Mouse (Mus musculus) ES-Bruce4 (cell line): ENCODE data around the gene Atp11a. TPM values are rescaled to one million over a fixed set of nuclear protein-coding genes. Genes with fewer than 3 reads are reported as not detected.

ENCODE experiments used
- H3K27ac ChIP-seq: 2 replicates; pipeline ENCODE4 v1.5.1; 2012; ENCODE audit warnings: low read length, inconsistent platforms; ENCODE audit not compliant: insufficient read depth
- H3K27me3 ChIP-seq: 2 replicates; pipeline ENCODE4 v1.6.1; 2012; ENCODE audit warnings: mild to moderate bottlenecking, low read length, inconsistent platforms; ENCODE audit not compliant: control insufficient read depth, poor library complexity, insufficient read depth, severe bottlenecking
- H3K36me3 ChIP-seq: 2 replicates; pipeline ENCODE4 v1.6.1; 2012; ENCODE audit warnings: inconsistent platforms, mild to moderate bottlenecking, low read length, moderate library complexity; ENCODE audit not compliant: control insufficient read depth, poor library complexity, insufficient read depth, severe bottlenecking
- H3K4me1 ChIP-seq: one replicate; pipeline ENCODE4 v1.8.1; 2011; ENCODE audit warnings: low read length; ENCODE audit not compliant: control insufficient read depth, insufficient read depth
- H3K4me3 ChIP-seq: 2 replicates; pipeline ENCODE4 v1.5.1; 2011; ENCODE audit warnings: low read depth, mild to moderate bottlenecking, low read length
- H3K9ac ChIP-seq: 2 replicates; pipeline ENCODE4 v1.6.1; 2012; ENCODE audit warnings: low read depth, mild to moderate bottlenecking, inconsistent platforms; ENCODE audit not compliant: poor library complexity, severe bottlenecking
- H3K9me3 ChIP-seq: replicated peaks from 2 replicates; pipeline ENCODE4 v1.6.1; 2012; ENCODE audit warnings: mild to moderate bottlenecking, low read length, inconsistent platforms; ENCODE audit not compliant: control insufficient read depth, poor library complexity, insufficient read depth, severe bottlenecking
- CTCF ChIP-seq: IDR thresholded peaks from one replicate; pipeline ENCODE4 v1.8.1; 2011; ENCODE audit warnings: low read depth, low read length
- EP300 ChIP-seq: IDR thresholded peaks from 2 replicates; pipeline ENCODE4 v1.6.1; 2011; ENCODE audit warnings: low read depth, low read length; ENCODE audit not compliant: insufficient read depth
- POLR2A ChIP-seq: IDR thresholded peaks from one replicate; pipeline ENCODE4 v1.8.1; 2011; ENCODE audit warnings: low read length; ENCODE audit not compliant: insufficient read depth
- polyA plus RNA-seq: library from polyadenylated mRNA; stranded (reverse); fragments of >200 nt; gene quantifications from 2 replicates; pipeline ENCODE4 v1.2.4, GENCODE M21; 2011; ENCODE audit warnings: low read depth; ENCODE audit not compliant: missing spikeins, insufficient read depth, insufficient read length

Gene Atp11a
- polyA plus RNA-seq, 1 experiment, result 58.5 TPM

- Histone ChIP-seq H3K27ac (no peak overlapping the region), H3K9me3 (no peaks in the 10 kb centered on the region), H3K27me3 (no peaks in the 10 kb centered on the region), H3K36me3 (no peaks in the 10 kb centered on the region), H3K9ac (no peak overlapping the region), H3K4me3 (no peak overlapping the region), H3K4me1 (no peaks in the 10 kb centered on the region)
- TF ChIP-seq CTCF (no peak), EP300 (no peak), POLR2A (no peak)
These were observed 17.1 kb downstream of the Atp11a start for GRCm38 (mm10) chr8:12773914-12774313.

- Histone ChIP-seq H3K27ac (no peak overlapping the region), H3K36me3 (no peaks in the 10 kb centered on the region), H3K4me1 (no peaks in the 10 kb centered on the region), H3K9ac (no peak overlapping the region), H3K27me3 (no peaks in the 10 kb centered on the region), H3K9me3 (no peaks in the 10 kb centered on the region), H3K4me3 (no peak overlapping the region)
- no peak for TF ChIP-seq CTCF
These were observed 18.1 kb downstream of the Atp11a start for GRCm38 (mm10) chr8:12774872-12775298.

GRCm38 (mm10) chr8:12775302-12775975, 18.6 kb downstream of the Atp11a start:
- H3K4me1 ChIP-seq, result no peaks in the 10 kb centered on the region

GRCm38 (mm10) chr8:12776166-12776565, 19.4 kb downstream of the Atp11a start:
- Histone ChIP-seq H3K4me1 (no peaks in the 10 kb centered on the region), H3K27me3 (no peaks in the 10 kb centered on the region), H3K27ac (no peak overlapping the region), H3K9ac (no peak overlapping the region), H3K9me3 (no peaks in the 10 kb centered on the region), H3K36me3 (no peaks in the 10 kb centered on the region), H3K4me3 (no peak overlapping the region)
- no peak for TF ChIP-seq EP300
- no peak for TF ChIP-seq CTCF
- TF ChIP-seq POLR2A, result no peak

More at GRCm38 (mm10) chr8:12775302-12775975, 18.6 kb downstream of the Atp11a start:
- TF ChIP-seq EP300 (no peak), POLR2A (no peak), CTCF (no peak)
- Histone ChIP-seq H3K4me3 (no peak overlapping the region), H3K36me3 (no peaks in the 10 kb centered on the region), H3K27me3 (no peaks in the 10 kb centered on the region), H3K27ac (no peak overlapping the region), H3K9ac (no peak overlapping the region), H3K9me3 (no peaks in the 10 kb centered on the region)

- H3K9ac ChIP-seq, result no peak overlapping the region
- H3K4me3 ChIP-seq, result no peak overlapping the region
- no peak overlapping the region for H3K27ac ChIP-seq
- H3K36me3 ChIP-seq, result no peaks in the 10 kb centered on the region
- H3K9me3 ChIP-seq, result no peaks in the 10 kb centered on the region
- no peak for TF ChIP-seq POLR2A
- no peak for TF ChIP-seq CTCF
- no peak for TF ChIP-seq EP300
- no peaks in the 10 kb centered on the region for H3K4me1 ChIP-seq
- H3K27me3 ChIP-seq, result no peaks in the 10 kb centered on the region
These were observed 20.4 kb downstream of the Atp11a start for GRCm38 (mm10) chr8:12777171-12777570.

- TF ChIP-seq CTCF (no peak), EP300 (no peak), POLR2A (no peak)
- H3K27ac ChIP-seq, result no peak overlapping the region
- no peaks in the 10 kb centered on the region for H3K9me3 ChIP-seq
- H3K4me1 ChIP-seq, result no peaks in the 10 kb centered on the region
- no peaks in the 10 kb centered on the region for H3K27me3 ChIP-seq
- H3K4me3 ChIP-seq, result no peak overlapping the region
- no peak overlapping the region for H3K9ac ChIP-seq
- no peaks in the 10 kb centered on the region for H3K36me3 ChIP-seq
These were observed 22.7 kb downstream of the Atp11a start for GRCm38 (mm10) chr8:12779541-12779940.
